Mouse (Mus musculus) hematopoietic multipotent progenitor cell, adult 10-12 weeks (in vitro differentiated cells): ENCODE measurements around the gene Ccnf. TPM values are rescaled to one million over a fixed set of nuclear protein-coding genes. Genes with fewer than 3 reads are reported as not detected.

Source experiments
- polyA plus RNA-seq: library from polyadenylated mRNA; stranded (reverse); fragments of >175 nt; gene quantifications from 2 replicates; pipeline ENCODE4 v1.2.3, GENCODE M21; 2012; ENCODE audit warnings: low replicate concordance

Ccnf gene
- polyA plus RNA-seq = 7.7 and 18.3 TPM in 2 replicates

DNA sequence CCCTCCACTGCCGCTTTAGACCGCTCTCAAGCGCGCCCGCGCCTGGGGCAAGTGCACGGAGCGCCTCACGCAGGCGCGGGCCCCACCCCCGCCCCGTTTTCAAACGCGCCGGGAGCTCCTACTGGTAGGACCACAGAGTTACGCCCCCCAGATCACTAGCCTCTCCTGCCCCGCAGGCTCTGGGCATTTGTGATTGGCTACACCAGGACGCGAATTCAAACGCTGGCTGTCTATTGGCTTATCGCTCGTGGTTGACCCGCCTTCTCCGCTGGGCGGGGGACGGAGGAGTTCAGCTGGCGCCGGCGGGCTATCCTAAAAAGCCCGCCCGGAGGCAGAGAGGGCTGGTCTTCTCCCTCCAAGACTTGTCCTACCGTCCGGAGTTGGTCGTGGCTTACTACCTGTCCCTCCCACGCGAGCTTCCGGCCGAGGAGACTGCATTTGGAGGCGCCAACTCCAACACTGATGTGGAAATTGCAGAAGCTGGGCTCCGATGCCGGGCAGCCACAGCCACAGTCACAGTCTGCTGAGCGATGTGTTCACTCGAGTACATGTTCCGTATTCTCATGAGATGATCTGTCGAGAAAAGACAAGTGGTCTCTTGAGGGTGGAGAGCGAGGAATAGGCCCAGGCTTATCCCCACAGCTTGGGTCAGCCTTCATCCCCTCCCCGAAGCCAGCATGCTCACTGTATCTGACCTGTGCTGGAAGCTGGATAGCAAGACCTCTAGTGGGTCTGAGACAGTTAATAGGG lies at the start of gene Ccnf:
Gene Ccnf, minus strand, starts transcription at position 165 of the 750 bp plus-strand sequence.

DNA sequence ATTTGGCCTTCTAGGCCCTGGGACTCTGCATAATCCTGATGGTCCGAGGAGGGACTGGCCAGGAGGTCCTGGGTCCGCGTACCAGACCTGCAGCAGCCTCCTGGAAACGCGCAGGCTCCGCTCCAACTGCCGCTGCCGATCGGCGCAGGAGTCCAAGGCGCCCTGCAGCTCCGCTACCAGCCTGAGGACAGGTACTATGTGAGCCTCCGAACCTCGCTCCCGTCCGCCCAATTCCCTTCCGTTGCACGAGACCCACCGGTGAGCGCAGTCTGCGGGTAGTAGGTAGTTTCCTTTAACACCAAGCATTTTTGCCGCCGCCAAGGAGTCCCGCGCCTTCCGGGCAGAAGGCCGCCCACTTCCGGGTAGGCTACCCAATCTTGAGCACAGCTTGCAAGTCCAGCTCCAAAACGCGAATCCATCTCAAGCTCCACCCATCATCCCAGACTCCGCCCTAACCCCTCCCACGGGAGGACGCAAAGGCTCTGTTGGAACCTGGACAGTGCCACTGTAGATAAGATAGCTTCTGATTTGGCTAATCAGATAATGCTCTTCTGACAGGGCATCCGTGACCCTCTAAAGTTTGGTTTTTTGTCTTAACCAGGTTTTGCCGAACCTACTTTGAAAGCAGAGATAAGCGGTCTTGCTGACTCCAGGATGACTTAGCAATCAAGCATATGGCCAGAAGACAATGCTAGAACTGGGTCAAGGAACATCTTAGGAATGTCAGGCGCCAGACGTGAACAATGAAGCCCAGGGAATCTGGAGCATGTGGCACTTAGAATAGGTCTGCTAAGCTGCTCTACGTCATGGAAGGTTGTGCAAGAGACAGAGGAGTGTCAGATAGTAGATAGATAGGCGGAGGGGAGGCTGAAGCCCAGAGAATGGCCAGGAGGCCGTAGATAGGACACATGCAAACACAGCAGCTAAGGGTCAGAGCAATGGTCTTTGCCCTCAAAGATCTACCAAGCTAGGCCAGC lies 30.6 kb downstream of the Ccnf start, which contains the start of gene Tedc2:
Gene Tedc2, minus strand, starts transcription at position 417 of the 977 bp plus-strand sequence.

GRCm38 (mm10) chr17:24209043-24209915 lies 42.0 kb downstream of the Ccnf start, which contains the start of gene Ntn3:
TSS of gene Ntn3 (minus strand) at chr17:24209531.

DNA sequence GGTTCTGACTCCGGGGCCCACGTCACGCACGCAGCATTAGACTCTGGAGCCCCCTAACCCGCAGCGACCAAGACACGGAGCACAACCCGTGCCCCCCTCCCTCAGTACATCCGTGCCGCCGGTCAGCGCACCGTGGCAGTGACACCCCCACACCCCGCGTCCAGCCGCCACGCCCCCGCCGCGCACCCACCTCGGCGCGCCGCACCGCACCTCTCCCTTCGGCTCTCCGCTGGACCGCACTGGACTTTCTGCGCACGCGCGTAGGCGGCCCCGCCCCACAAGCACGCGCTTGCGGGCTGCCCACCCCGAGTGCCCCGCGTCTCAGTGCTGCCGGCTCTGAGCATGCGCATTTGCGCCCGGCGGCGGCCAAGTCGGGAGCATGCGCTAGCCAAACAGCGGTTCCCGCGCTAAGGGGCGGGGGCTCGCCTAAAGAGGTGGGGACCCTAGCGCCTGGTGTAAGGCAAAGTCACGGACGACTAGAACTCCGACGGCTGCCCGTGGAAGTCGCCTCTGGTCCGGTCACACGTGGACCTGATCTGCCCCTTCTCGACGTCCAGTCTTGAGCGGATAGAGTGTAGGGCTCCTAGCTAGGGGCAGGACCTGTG lies 45.9 kb downstream of the Ccnf start, which contains the start of gene Tbc1d24:
Gene Tbc1d24, minus strand, starts transcription at position 279 of the 605 bp plus-strand sequence.

Other genes with a start within 250 kb of the Ccnf start
- not detected in 2 replicates for gene Prss27, start 213.3 kb downstream of the Ccnf start, polyA plus RNA-seq
- gene Kctd5, start 178.0 kb downstream of the Ccnf start, polyA plus RNA-seq = 10.8 and 27.4 TPM in 2 replicates
- 24.5 and 115 TPM in 2 replicates for gene Pdpk1, start 100.6 kb downstream of the Ccnf start, polyA plus RNA-seq
- 69.6 and 100.0 TPM in 2 replicates for gene Amdhd2, start 87.7 kb downstream of the Ccnf start, polyA plus RNA-seq
- 50.6 and 331 TPM in 2 replicates for gene Atp6v0c, start 81.8 kb downstream of the Ccnf start, polyA plus RNA-seq
- 0.43 and 1.2 TPM in 2 replicates for gene Tbc1d24, start 45.9 kb downstream of the Ccnf start, polyA plus RNA-seq
- gene Ntn3, start 42.0 kb downstream of the Ccnf start, polyA plus RNA-seq = 0.16 TPM in 1 of 2 replicates, not detected in the other
- gene Tedc2, start 30.6 kb downstream of the Ccnf start, polyA plus RNA-seq = 10.9 and 11.9 TPM in 2 replicates
- gene Abca17, start 99.6 kb upstream of the Ccnf start, polyA plus RNA-seq = not detected in 2 replicates
- gene Abca3, start 100.5 kb upstream of the Ccnf start, polyA plus RNA-seq = 21.5 and 52.7 TPM in 2 replicates
- 102 and 132 TPM in 2 replicates for gene Rnps1, start 163.1 kb upstream of the Ccnf start, polyA plus RNA-seq
- gene Eci1, start 175.2 kb upstream of the Ccnf start, polyA plus RNA-seq = 29.8 and 42.0 TPM in 2 replicates
- 0.31 and 0.68 TPM in 2 replicates for gene Dnase1l2, start 191.6 kb upstream of the Ccnf start, polyA plus RNA-seq
- gene E4f1, start 218.8 kb upstream of the Ccnf start, polyA plus RNA-seq = 32.1 and 40.4 TPM in 2 replicates
- 27.9 and 34.1 TPM in 2 replicates for gene Pgp, start 218.9 kb upstream of the Ccnf start, polyA plus RNA-seq
- gene Bricd5, start 222.4 kb upstream of the Ccnf start, polyA plus RNA-seq = 0.24 and 0.74 TPM in 2 replicates
- gene Mlst8, start 227.6 kb upstream of the Ccnf start, polyA plus RNA-seq = 5.3 and 8.0 TPM in 2 replicates
- 0.02 and 0.07 TPM in 2 replicates for gene Caskin1, start 237.1 kb upstream of the Ccnf start, polyA plus RNA-seq